Mouse (Mus musculus): ENCODE results near the gene Gxylt1.
"Not testable (repeated sequence)": the region's sequence is repeated elsewhere in the genome, so short reads cannot be mapped to it uniquely, and the experiment has no call there.

Gene Gxylt1

GRCm38 (mm10) chr15:93274679-93275583 is at the start of gene Gxylt1:
TSS of gene Gxylt1 (minus strand) at chr15:93275179.
- peak; percentile 99 for DNase-seq (ENCODE audit: low spot score)

DNA sequence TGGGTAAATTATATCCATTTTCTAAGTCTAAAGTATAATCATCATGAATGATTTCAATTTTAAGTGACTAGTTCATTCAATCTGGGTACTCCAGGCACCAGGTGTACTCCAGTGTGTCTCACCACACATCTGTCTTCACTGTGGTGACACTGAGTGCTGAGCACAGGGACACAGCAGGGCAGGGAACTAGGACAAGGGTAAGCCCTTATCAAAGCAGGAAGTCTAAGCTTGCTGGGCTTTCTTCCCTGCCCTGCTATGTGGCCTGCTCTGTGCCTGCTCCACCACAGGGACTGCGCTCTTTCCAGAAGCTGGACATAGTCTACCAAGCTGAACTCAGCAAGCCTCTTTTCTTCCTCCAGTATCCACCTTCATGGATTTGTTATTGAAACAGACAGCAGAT is 43.8 kb upstream of the Gxylt1 start:
- no peak for DNase-seq (ENCODE audit: low spot score)

GRCm38 (mm10) chr15:93310304-93310703 is 35.3 kb upstream of the Gxylt1 start:
- not testable (repeated sequence) for DNase-seq (ENCODE audit: low spot score)

- no peak for DNase-seq (ENCODE audit: low spot score)
These were observed 23.2 kb upstream of the Gxylt1 start for GRCm38 (mm10) chr15:93298197-93298596.

DNA sequence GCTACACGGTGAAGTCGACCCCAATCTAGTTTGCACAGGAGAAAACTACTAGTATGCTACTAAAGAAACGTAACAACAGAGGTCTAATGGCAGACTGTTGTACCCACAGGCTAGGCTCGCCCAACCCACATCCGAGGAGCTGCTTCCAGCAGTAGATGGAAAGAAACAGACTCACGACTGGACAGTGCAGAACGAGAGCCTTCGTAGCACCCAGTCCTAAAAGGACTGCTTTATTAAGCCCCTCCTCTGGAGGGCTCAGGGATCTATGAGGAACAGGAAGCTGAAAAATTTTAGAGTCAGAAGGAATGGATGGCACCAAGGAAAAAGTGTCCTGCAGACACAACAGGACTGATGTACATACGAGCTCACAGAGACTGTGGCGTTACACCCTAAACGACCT is 19.5 kb upstream of the Gxylt1 start:
- DNase-seq (ENCODE audit: low spot score) = no peak

- no peak for DNase-seq (ENCODE audit: low spot score)
These were observed 13.3 kb upstream of the Gxylt1 start for GRCm38 (mm10) chr15:93288321-93288720.

- DNase-seq (ENCODE audit: low spot score) = no peak
These were observed 12.6 kb upstream of the Gxylt1 start for GRCm38 (mm10) chr15:93287628-93288027.

DNA sequence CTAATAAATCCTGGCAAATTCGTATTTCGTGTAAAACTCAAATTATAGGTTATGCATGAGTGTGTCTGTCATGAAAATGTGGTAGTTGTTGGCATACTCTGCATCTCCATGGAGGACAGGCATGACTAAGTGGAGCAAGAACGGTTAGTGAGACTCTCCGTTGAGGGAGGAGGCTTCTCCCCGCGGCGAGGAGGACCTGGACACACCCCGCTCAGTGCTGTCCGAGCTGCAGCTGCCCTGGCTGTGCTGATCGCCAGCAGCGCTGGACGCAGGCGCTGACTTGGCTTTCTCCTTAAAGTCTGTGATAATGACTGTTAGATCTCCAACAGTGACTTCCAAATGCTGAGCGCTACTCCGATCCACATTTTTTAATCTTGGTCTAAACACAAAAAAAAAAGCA is 10.3 kb upstream of the Gxylt1 start:
- DNase-seq (ENCODE audit: low spot score) = no peak

- no peak for DNase-seq (ENCODE audit: low spot score)
These were observed 9.3 kb upstream of the Gxylt1 start for GRCm38 (mm10) chr15:93284326-93284725.

DNA sequence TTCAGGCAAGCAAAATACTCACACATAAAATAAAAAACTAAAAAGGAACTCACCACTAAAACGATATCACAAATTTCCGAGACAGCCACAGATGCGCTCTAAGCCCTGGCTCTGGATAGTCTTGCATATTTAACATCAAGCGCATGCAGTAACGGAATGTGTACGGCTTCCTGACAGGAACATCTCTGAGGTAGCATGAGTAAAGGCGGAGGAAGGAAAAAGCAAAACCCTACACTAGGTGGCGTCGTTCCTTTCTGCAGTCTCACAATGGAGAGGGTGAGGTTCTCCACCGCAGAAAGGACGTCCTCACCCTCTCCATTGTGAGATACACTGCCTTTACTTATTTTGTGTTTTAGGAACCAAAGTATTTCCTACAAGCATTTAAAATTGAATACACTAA is 8.4 kb upstream of the Gxylt1 start:
- DNase-seq (ENCODE audit: low spot score) = no peak

GRCm38 (mm10) chr15:93276276-93276675 is 1.3 kb upstream of the Gxylt1 start:
- DNase-seq (ENCODE audit: low spot score) = no peak

- DNase-seq (ENCODE audit: low spot score) = no peak
These were observed 644 bp upstream of the Gxylt1 start for GRCm38 (mm10) chr15:93275623-93276022.

GRCm38 (mm10) chr15:93273788-93274678 is 946 bp downstream of the Gxylt1 start:
- no peak for DNase-seq (ENCODE audit: low spot score)

DNA sequence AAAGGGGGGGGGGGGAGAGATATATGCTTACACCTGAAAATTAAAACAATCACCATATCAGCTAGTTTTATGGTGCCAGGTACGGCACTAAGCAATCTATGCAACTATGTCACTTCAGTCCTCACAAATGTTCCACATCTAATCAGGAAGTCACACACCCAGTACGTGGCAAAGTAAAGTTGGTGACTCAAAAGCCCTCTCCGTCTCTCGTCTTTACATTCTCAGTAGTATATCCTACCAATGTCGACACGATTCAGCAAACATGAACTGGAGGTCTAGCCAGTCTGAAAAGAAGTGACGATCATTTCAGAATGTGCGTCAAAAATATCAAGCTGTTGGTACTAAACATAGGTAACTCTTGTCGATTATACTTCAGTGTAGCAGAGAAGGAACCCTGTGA is 2.0 kb downstream of the Gxylt1 start:
- no peak for DNase-seq (ENCODE audit: low spot score)

- no peak for DNase-seq (ENCODE audit: low spot score)
These were observed 4.6 kb downstream of the Gxylt1 start for GRCm38 (mm10) chr15:93270289-93270855.

DNA sequence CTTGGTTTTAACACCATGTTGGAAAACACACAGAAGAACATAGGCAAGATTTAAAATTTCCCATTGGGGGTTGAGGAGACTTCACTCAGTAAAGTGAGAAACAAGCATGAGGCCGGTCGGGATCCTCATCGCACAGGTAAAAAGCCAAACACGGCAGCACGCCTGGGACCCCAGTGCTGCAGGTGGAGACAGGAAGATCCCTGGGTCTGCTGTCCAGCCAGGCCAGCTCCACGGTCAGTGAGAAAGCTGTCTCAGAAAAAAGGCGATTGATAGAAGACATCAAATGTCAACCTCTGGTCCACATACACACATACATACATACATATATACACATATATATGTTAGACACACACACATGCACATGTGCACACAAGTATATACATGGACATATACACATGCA is 5.4 kb downstream of the Gxylt1 start:
- no peak for DNase-seq (ENCODE audit: low spot score)

GRCm38 (mm10) chr15:93268001-93268400 is 7.0 kb downstream of the Gxylt1 start:
- DNase-seq (ENCODE audit: low spot score) = no peak

- no peak for DNase-seq (ENCODE audit: low spot score)
These were observed 7.5 kb downstream of the Gxylt1 start for GRCm38 (mm10) chr15:93267479-93267878.

- DNase-seq (ENCODE audit: low spot score) = no peak
These were observed 8.6 kb downstream of the Gxylt1 start for GRCm38 (mm10) chr15:93266361-93266760.

DNA sequence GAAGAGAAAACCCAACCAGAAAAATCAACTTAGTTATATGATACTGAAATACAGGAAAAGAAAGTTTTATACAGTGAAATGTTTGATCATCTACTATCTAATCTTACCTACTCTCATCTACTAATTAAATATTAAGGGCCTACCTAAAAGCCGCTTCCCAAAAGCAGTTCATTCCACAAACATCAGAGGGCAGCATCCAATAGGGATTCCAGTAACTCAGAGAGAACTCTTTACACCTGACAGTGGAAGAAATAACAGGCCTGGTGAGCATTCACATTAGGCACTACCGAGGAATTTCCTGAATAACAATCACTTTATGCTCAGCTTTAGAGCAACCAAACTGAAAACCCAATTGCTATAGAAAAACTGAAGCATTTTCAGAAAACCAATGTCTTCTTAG is 9.3 kb downstream of the Gxylt1 start:
- DNase-seq (ENCODE audit: low spot score) = no peak

DNA sequence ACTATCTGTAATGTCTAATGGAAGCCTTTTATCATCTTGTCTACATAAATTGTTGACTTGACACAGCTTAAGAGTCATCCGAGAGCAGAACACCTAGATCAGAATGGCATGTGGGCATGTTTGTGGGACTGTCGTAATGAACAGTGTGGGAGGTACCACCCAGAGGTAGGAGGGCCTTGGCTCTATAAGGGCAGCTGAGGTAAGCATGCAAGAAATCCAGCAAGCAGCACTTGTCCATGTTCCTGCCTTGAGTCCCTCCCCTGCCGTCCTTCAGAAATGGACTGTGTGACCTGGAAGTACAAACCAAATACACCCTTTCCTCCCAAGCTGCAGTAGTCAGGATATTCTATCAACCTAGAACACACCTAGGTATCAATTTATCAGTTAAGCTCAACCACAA is 9.7 kb downstream of the Gxylt1 start:
- DNase-seq (ENCODE audit: low spot score) = no peak

DNA sequence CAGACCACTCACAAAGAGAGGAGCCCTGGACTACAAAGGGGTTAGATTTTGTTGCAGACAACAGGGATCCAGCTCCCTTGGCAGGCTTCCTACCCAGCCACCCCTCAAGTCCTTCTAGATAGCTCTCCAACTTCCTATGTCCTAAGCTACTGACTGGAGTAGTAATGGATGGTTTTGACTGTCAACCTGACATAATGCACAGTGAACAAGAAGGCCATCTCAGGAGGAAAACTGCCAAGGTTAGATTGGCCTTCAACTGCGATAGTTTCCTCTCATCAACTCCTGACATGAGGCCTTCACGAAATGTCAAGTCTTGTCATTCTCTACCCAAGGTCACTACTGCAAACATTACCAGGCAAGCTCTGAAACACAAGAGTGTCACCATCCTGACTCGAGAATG is 10.8 kb downstream of the Gxylt1 start:
- no peak for DNase-seq (ENCODE audit: low spot score)

- no peak for DNase-seq (ENCODE audit: low spot score)
These were observed 11.4 kb downstream of the Gxylt1 start for GRCm38 (mm10) chr15:93263566-93263965.
